Mouse (Mus musculus): ENCODE measurements around the gene Ak3. TPM values are rescaled to one million over a fixed set of nuclear protein-coding genes. Genes with fewer than 3 reads are reported as not detected.

Ak3 gene
- polyA plus RNA-seq, 1 experiment: 155 TPM

GRCm38 (mm10) chr19:29032662-29033061, 15.1 kb downstream of the Ak3 start:
- TF ChIP-seq POLR2A (IDR thresholded peaks at IDR 0.05; ENCODE audit: low read depth, low read length) (no peak), CTCF (conservative IDR thresholded peaks at IDR 0.05; ENCODE audit: insufficient read depth, insufficient read length, low read depth, low read length) (no peak)
- no peak overlapping the region for H3K27ac ChIP-seq (ENCODE audit: insufficient read depth, low read depth, low read length)
- peaks cover 8% of the 10 kb centered on the region for H3K4me1 ChIP-seq (ENCODE audit: control insufficient read depth, insufficient read depth, low read length)
- H3K27me3 ChIP-seq (replicated peaks; ENCODE audit: control insufficient read depth, insufficient read depth, low read length): no peaks in the 10 kb centered on the region
- H3K4me3 ChIP-seq (ENCODE audit: insufficient read depth, low read depth, low read length): no peak overlapping the region
- DNase-seq: no peak
- H3K36me3 ChIP-seq (ENCODE audit: control insufficient read depth, insufficient read depth, low read length): peaks cover 2% of the 10 kb centered on the region; the same call in 1 of the 2 replicates

- H3K4me1 ChIP-seq (ENCODE audit: control insufficient read depth, insufficient read depth, low read length): peaks cover 6% of the 10 kb centered on the region
- 88% methylated on average over 3 of the region's 3 CpGs for WGBS
- no peaks in the 10 kb centered on the region for H3K27me3 ChIP-seq (replicated peaks; ENCODE audit: control insufficient read depth, insufficient read depth, low read length)
- no peak for DNase-seq
- H3K36me3 ChIP-seq (ENCODE audit: control insufficient read depth, insufficient read depth, low read length): no peaks in the 10 kb centered on the region; the same call in 1 of the 2 replicates
- H3K27ac ChIP-seq (ENCODE audit: insufficient read depth, low read depth, low read length): no peak overlapping the region
- no peak overlapping the region for H3K4me3 ChIP-seq (ENCODE audit: insufficient read depth, low read depth, low read length)
- TF ChIP-seq CTCF (conservative IDR thresholded peaks at IDR 0.05; ENCODE audit: insufficient read depth, insufficient read length, low read depth, low read length) (no peak), POLR2A (IDR thresholded peaks at IDR 0.05; ENCODE audit: low read depth, low read length) (no peak)
Measured at GRCm38 (mm10) chr19:29031788-29032187, 16.0 kb downstream of the Ak3 start.

GRCm38 (mm10) chr19:29024391-29024947, 23.3 kb downstream of the Ak3 start:
- Histone ChIP-seq H3K27ac (ENCODE audit: insufficient read depth, low read depth, low read length) (no peak overlapping the region), H3K27me3 (replicated peaks; ENCODE audit: control insufficient read depth, insufficient read depth, low read length) (no peaks in the 10 kb centered on the region), H3K4me1 (ENCODE audit: control insufficient read depth, insufficient read depth, low read length) (peaks cover 6% of the 10 kb centered on the region), H3K4me3 (ENCODE audit: insufficient read depth, low read depth, low read length) (no peak overlapping the region), H3K36me3 (ENCODE audit: control insufficient read depth, insufficient read depth, low read length) (peaks cover 4% of the 10 kb centered on the region)
- TF ChIP-seq CTCF (conservative IDR thresholded peaks at IDR 0.05; ENCODE audit: insufficient read depth, insufficient read length, low read depth, low read length) (no peak), POLR2A (IDR thresholded peaks at IDR 0.05; ENCODE audit: low read depth, low read length) (no peak)
- WGBS: 81% methylated on average over 11 of the region's 11 CpGs
- peak; percentile 26 for DNase-seq

- 81% methylated on average over 7 of the region's 7 CpGs for WGBS
- Histone ChIP-seq H3K27ac (ENCODE audit: insufficient read depth, low read depth, low read length) (no peak overlapping the region), H3K4me3 (ENCODE audit: insufficient read depth, low read depth, low read length) (no peak overlapping the region), H3K36me3 (ENCODE audit: control insufficient read depth, insufficient read depth, low read length) (peaks cover 6% of the 10 kb centered on the region), H3K27me3 (replicated peaks; ENCODE audit: control insufficient read depth, insufficient read depth, low read length) (no peaks in the 10 kb centered on the region), H3K4me1 (ENCODE audit: control insufficient read depth, insufficient read depth, low read length) (peaks cover 1% of the 10 kb centered on the region; the same call in 1 of the 2 replicates)
- no peak for DNase-seq
- TF ChIP-seq POLR2A (IDR thresholded peaks at IDR 0.05; ENCODE audit: low read depth, low read length) (no peak), CTCF (conservative IDR thresholded peaks at IDR 0.05; ENCODE audit: insufficient read depth, insufficient read length, low read depth, low read length) (no peak)
Measured at GRCm38 (mm10) chr19:29021754-29022345, 25.9 kb downstream of the Ak3 start.

GRCm38 (mm10) chr19:29019647-29020046, 28.1 kb downstream of the Ak3 start:
- peaks cover 2% of the 10 kb centered on the region for H3K36me3 ChIP-seq (ENCODE audit: control insufficient read depth, insufficient read depth, low read length)
- DNase-seq: no peak

GRCm38 (mm10) chr19:29016786-29017185, 31.0 kb downstream of the Ak3 start:
- peaks cover 4% of the 10 kb centered on the region; the same call in 1 of the 2 replicates for H3K36me3 ChIP-seq (ENCODE audit: control insufficient read depth, insufficient read depth, low read length)
- peak overlapping the region; percentile 75 for H3K27ac ChIP-seq (ENCODE audit: insufficient read depth, low read depth, low read length)

More at GRCm38 (mm10) chr19:29019647-29020046, 28.1 kb downstream of the Ak3 start:
- Histone ChIP-seq H3K4me1 (ENCODE audit: control insufficient read depth, insufficient read depth, low read length) (peaks cover 10% of the 10 kb centered on the region; the same call in 1 of the 2 replicates), H3K27me3 (replicated peaks; ENCODE audit: control insufficient read depth, insufficient read depth, low read length) (no peaks in the 10 kb centered on the region), H3K27ac (ENCODE audit: insufficient read depth, low read depth, low read length) (no peak overlapping the region), H3K4me3 (ENCODE audit: insufficient read depth, low read depth, low read length) (no peak overlapping the region)
- 95% methylated on average over 3 of the region's 3 CpGs for WGBS
- TF ChIP-seq CTCF (conservative IDR thresholded peaks at IDR 0.05; ENCODE audit: insufficient read depth, insufficient read length, low read depth, low read length) (peak; percentile 42; the same call in 1 of the 2 replicates), POLR2A (IDR thresholded peaks at IDR 0.05; ENCODE audit: low read depth, low read length) (no peak)

GRCm38 (mm10) chr19:29016204-29016765, 31.5 kb downstream of the Ak3 start:
- peak; percentile 54 for DNase-seq
- Histone ChIP-seq H3K4me1 (ENCODE audit: control insufficient read depth, insufficient read depth, low read length) (peaks cover 10% of the 10 kb centered on the region; the same call in 1 of the 2 replicates), H3K4me3 (ENCODE audit: insufficient read depth, low read depth, low read length) (no peak overlapping the region), H3K27ac (ENCODE audit: insufficient read depth, low read depth, low read length) (no peak overlapping the region), H3K36me3 (ENCODE audit: control insufficient read depth, insufficient read depth, low read length) (peaks cover 4% of the 10 kb centered on the region; the same call in 1 of the 2 replicates), H3K27me3 (replicated peaks; ENCODE audit: control insufficient read depth, insufficient read depth, low read length) (no peaks in the 10 kb centered on the region)
- TF ChIP-seq POLR2A (IDR thresholded peaks at IDR 0.05; ENCODE audit: low read depth, low read length) (no peak), CTCF (conservative IDR thresholded peaks at IDR 0.05; ENCODE audit: insufficient read depth, insufficient read length, low read depth, low read length) (no peak)
- WGBS: 42% methylated on average over 5 of the region's 5 CpGs

More at GRCm38 (mm10) chr19:29016786-29017185, 31.0 kb downstream of the Ak3 start:
- Histone ChIP-seq H3K4me1 (ENCODE audit: control insufficient read depth, insufficient read depth, low read length) (peaks cover 10% of the 10 kb centered on the region; the same call in 1 of the 2 replicates), H3K27me3 (replicated peaks; ENCODE audit: control insufficient read depth, insufficient read depth, low read length) (no peaks in the 10 kb centered on the region), H3K4me3 (ENCODE audit: insufficient read depth, low read depth, low read length) (no peak overlapping the region)
- TF ChIP-seq CTCF (conservative IDR thresholded peaks at IDR 0.05; ENCODE audit: insufficient read depth, insufficient read length, low read depth, low read length) (no peak), POLR2A (IDR thresholded peaks at IDR 0.05; ENCODE audit: low read depth, low read length) (no peak)
- no peak for DNase-seq
- WGBS: 52% methylated on average over 5 of the region's 5 CpGs

All from kidney, adult 2 months (tissue).